Mouse (Mus musculus): ENCODE measurements at regions not wholly inside any gene's neighbourhood (a gene's known extent, or its start where the extent isn't known, plus 50 kb on each side); places are given as distances from the start of the nearest gene placed in this dataset.

GRCm38 (mm10) chr12:79880751-79881261 lies 232.0 kb downstream of the Zfp36l1 start:
- no peak for DNase-seq (ENCODE audit: low spot score)

DNA sequence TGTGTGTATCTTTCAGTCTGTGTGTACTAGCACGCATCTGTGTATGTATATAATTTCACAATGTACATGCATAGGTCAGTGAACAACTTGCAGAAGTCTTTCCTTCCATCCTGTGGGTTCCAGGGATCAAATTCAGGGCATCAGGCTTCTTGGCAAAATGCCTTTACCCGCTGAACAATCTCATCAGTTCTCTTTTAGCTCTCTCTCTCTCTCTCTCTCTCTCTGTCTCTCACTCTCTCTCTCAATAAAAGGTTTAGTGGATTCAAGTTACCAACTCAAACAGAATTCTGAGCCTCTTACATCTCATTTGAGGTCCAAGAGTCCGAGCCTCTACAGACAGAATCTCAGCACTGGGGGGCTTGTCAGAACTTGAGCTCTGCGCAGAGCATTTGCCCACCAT lies 232.5 kb downstream of the Zfp36l1 start:
- DNase-seq (ENCODE audit: low spot score), result no peak

DNA sequence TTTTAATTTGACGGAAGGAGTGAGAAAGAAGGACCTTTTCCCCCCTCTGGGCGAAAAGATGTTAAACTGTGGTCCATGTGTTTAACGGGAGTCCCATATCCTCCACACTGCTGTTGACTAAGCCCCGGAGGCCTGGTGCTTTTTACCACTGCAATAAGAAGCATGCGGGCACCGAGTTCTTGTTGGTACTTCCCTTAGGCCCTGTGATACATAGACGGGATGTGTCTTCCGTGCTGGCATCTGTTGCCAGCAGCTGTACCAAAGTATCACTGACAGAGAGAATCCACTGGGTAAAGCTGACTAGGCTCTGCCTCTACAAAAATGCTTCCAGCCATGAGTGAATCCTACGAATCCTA lies 232.9 kb downstream of the Zfp36l1 start:
- DNase-seq (ENCODE audit: low spot score), result no peak

DNA sequence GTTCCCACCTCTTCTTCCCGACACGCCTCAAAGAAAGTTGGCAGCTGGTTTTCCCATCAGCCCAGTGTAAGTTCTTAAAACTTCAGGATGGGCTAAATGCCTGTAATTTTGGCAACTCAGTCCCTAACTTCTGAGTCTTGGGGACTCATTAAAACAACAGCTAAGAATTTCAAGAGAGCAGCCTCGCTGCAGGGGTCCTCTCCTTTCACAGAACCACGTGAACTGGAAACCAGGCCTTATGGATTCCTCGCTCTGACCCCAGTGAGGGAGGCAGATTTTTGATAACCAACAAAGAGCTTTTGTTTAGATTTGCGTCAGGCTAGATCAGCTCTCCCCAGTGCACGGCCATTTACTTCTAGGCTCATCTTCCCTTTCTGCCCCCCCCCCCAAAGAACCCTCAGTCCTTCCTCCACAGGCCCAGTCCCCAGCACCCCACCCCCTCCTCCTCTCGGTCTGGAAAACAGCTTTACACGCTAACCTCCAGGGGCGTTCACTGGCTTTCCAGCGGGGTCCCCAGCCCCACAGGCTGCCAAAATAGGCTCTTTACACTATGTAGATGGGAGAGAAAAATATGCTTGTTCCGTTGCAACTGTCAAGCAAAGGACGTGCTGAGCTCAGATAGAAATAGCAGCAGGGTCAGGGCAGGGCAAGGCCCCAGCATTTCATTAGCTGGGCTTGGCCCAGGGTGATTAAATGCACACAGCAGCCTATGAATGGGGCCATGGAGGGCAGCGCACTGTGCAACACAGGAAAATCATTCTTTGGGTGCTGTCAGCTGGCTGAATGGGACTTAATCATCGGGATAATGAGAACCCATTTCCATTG lies 233.5 kb downstream of the Zfp36l1 start:
- peak; percentile 88 for DNase-seq (ENCODE audit: low spot score)

- DNase-seq (ENCODE audit: low spot score), result no peak
Measured at GRCm38 (mm10) chr12:79878766-79879092, 234.1 kb downstream of the Zfp36l1 start.

DNA sequence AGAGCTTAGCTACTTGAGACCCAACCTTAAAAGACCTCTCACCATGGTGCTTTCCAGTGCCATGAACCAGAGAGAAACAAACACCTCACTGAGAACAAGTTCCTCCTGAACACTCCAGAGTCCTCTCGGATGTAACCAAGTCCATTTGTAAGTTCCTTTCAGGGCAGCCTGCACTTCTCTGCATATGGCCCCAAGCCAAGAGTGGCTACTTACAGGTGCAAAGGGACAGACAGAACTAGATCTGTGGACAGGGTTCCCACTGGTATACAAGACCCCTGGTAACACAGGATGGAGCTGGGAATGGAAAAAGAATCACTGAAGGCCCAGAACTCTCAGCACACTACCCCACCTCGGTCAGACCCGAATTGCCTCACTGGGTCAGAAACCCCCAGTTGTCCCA lies 234.7 kb downstream of the Zfp36l1 start:
- DNase-seq (ENCODE audit: low spot score), result no peak

GRCm38 (mm10) chr12:79874333-79874732 lies 238.5 kb downstream of the Zfp36l1 start:
- DNase-seq (ENCODE audit: low spot score), result no peak

- DNase-seq (ENCODE audit: low spot score), result no peak
Measured at GRCm38 (mm10) chr12:79865179-79865552, 247.6 kb downstream of the Zfp36l1 start.

DNA sequence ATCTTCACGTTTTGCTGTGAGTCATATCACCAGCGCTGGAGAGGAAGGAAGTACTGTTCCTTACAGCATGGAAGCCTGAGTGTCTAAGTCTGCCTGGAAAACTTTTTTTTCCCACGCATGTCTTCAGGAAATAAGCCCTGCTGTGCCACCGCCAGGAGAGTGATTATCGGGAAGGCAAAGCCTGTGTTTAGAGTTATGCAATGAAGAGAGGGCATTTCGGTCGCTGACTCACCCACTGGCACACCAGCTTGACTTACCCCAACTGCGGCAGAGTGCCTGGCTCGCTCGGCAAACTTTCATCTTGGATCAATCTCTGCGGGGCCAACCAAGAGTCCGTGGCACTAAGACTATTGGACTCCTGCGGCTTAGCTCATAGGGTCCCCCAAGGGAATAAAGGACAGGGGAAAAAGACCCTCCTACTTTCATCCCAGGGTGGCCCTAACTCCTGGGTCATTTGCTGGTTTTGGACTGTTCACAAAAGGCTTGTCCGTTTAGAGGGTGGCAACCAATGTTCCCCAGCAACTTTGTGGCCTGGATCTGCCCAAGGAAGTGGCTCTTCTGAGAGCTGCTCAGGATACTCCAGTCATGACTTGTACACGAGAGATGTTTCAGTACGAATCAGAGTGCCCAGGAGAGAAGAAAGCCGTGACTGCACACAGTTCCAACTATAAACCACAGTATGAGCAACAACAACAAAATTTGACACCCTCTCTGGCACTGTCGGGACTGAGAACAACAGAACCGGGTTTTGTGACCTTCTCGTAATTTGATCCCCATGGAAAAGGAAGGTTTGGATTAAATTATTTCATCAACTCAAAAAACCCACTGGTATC lies 248.3 kb downstream of the Zfp36l1 start:
- DNase-seq (ENCODE audit: low spot score), result no peak

Measured in embryo, embryonic 10.5 days (tissue).